Mouse (Mus musculus): Measurements from ENCODE around the gene Otulinl.

DNA sequence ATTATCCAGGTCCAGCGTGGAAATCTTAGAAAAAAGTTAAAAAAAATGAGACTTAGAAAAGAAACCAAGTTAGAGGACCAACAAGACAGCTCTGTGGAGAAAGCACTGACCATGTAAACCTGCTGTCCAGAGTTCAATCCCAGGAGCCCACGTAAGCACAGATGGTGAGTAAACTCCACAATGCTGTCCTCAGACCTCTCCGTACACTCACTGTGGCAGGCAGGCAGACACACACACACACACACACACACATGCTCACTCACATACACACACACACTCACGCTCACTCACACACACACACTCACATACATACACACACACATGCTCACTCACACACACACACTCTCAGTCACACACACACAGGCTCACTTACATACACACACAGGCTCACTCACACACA, 68.1 kb downstream of the Otulinl start:
- TF ChIP-seq ZMIZ1 (IDR thresholded peaks at IDR 0.05; ENCODE audit: low read depth, low read length) (no peak), CTCF (conservative IDR thresholded peaks at IDR 0.05 in 1 of 2, IDR thresholded peaks at IDR 0.05 in 1 of 2; ENCODE audit: low read depth in 2 of 2, low read length in 2 of 2) (no peak), MYC (IDR thresholded peaks at IDR 0.05; ENCODE audit: low read depth, low read length) (no peak), MEF2A (IDR thresholded peaks at IDR 0.05; ENCODE audit: borderline replicate concordance, low read depth, low read length) (no peak), ELF1 (IDR thresholded peaks at IDR 0.05; ENCODE audit: low read depth, low read length) (no peak), MAZ (IDR thresholded peaks at IDR 0.05; ENCODE audit: low read depth, low read length) (no peak), POLR2A (IDR thresholded peaks at IDR 0.05; ENCODE audit: low read depth, low read length) (no peak), E2F4 (IDR thresholded peaks at IDR 0.05; ENCODE audit: insufficient replicate concordance, low read depth, low read length) (no peak), GABPA (IDR thresholded peaks at IDR 0.05; ENCODE audit: insufficient replicate concordance, low read depth, low read length) (no peak), USF1 (IDR thresholded peaks at IDR 0.05; ENCODE audit: low read depth, low read length) (no peak), UBTF (IDR thresholded peaks at IDR 0.05; ENCODE audit: low read depth, low read length) (no peak)
